Mouse (Mus musculus) gastrocnemius, postnatal 4 days (tissue): ENCODE results near the gene Zfp385c. TPM values are rescaled to one million over a fixed set of nuclear protein-coding genes. Genes with fewer than 3 reads are reported as not detected.
"Not testable (repeated sequence)": the region's sequence is repeated elsewhere in the genome, so short reads cannot be mapped to it uniquely, and the experiment has no call there.

Experiments
- DNase-seq, 2 experiments: peaks; one replicate each; pipeline ENCODE4 v3.0.0; 2021 to 2022; ENCODE audit warnings: low spot score in 2 of 2, mixed read lengths in 2 of 2
- total RNA-seq, 2 experiments: library from RNA; stranded (reverse); gene quantifications; 2 replicates each; pipeline ENCODE4 v1.2.3; 2021

The Zfp385c gene
- total RNA-seq, 2 experiments from 2014 or later: 1.9 to 2.2 TPM

DNA sequence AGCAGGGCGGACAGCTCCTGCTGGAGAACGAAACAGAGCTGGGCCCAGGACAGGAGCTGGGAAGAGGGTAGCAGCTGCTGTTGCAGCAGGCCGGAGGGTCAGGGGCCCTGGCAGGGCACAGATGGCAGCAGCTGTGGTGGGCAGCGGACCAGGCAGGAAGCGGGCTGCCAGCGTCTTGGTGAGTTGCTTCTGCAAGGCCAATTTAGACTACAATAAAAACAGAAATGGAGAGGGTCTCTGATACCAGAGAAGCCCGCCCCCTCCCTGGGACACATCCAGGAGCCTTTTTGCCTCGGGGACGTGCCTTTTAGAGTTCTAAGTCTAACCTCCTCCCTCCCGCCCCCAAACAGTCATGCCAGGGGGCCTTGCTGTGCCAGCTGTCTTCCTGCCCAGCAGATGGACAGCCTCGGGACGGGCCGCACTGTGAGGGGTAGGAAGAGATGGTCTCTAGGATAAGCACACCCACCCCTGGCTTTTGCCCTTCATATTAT lies 63.3 kb downstream of the Zfp385c start:
- DNase-seq: peak in 1 of 2 experiments; percentile 72

DNA sequence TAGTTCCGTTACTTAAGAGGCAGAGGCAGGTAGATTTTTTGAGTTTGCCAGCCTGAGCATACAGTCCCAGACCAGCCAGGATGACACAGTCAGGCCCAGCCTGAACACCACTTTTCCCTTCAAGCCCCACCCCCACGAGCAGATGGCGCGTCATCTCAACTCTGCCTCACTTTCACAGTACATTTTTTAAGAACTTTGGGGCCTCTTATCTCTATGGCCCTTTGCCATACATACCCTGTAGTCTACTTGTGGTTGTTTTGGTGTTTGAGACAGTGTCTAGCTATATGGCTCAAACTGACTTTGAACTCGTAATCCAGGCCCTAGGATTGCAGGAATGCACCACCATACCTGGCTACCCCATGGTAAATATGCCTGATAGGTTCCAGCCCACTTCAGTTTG lies 64.2 kb downstream of the Zfp385c start:
- no peak for DNase-seq

DNA sequence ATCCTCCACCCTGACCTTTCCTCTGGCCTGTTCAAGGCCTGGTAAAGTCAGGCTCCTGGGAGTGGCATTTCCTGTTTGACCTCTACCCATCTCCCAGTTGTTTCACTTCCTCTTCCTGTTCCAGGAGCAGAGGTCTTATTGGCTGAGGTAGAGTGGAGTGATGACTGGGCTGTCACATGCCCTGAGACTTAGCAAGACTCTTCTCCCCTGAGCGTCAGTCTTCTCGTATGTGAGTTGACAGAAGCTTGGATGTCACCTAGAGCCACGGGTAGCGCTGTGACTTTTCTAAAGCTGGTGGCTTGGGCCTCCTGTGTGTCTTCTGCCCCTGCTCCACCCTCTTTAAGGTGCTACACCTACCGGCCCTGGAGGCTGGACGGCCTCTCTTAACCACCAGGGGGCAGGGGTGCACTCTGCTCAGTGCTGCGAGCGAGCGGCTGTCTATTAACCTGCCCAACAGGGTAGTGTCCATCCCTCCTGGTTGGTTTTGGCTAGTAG lies 65.5 kb downstream of the Zfp385c start:
- peak; percentile 66 to 76 for DNase-seq

DNA sequence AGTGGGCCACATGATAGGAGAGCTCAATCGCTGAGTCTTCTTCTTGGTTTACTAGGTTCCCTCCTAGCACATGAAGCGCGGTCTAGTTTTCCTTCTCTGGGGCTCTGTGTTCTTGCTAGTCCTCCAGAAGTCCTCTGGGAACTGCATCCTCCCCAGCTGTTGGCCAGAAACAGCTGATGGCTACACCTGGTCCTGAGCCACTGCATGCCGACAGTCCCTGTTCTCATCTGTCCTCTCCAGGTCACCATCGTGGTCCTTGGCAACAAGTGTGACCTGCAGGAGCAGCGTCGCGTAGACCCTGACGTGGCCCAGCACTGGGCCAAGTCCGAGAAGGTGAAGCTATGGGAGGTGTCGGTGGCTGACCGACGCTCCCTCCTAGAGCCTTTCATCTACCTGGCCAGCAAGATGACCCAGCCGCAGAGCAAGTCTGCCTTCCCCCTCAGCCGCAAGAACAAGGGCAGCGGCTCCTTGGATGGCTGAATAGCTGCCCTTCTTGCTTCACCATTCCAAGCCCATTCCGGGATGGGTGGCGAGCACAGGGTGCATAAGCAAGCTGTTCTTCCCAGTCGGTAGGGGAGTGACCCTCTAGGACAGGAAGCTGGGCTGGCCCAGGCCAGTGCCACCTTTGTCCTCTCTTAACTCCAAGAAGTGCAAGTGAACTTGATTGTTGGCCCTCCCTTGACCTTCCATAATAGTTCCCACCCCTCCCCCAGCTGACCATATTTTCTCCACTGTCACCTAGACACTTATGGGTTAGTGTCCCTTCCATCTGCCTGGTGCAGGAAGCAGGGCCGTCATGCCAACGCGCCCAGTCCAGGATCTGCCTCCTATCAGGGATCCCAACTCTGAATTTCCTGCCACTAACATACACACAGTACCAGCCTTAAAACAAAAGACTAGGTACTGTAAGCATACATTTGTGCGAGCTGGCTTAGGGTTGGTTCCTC lies 66.2 kb downstream of the Zfp385c start:
- no peak for DNase-seq

DNA sequence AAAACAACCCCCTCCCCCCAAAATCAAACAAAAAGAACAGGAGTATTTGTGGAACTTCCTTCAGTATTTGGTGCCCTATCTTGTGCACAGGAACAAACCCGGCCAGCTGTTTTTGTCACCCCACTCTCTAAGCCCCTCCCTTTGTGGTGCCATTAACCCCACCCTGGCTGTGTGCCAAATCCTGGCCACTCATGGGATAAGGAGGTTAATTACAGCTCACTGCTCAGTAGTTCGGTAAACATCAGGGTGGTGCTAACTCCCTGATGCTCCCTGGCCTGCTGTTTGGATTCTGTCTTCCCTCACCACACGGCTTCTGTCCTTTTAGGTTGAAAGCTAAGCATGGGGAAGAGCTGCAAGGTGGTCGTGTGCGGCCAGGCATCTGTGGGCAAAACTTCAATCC lies 68.4 kb downstream of the Zfp385c start:
- peak in 1 of 2 experiments; percentile 57 for DNase-seq

DNA sequence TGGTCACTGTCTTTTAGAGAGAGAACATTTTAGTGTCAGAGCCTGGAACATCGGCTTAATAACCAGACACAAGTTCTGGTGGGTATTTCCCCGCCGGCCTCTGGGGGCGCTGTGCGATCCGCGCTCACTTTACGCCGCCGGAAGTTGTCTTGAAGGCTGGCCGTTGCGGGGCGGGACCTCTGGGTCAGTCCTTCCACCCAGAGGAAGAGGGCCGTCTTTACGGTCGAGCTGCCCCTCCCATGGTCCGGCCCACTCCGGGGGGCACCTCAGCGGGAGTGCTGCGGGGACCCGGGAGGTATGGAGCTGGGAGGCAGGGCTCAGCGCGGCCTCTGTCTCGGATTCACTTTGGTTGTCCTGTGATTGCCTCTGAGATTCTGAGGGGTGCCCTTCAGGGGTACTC lies 69.5 kb downstream of the Zfp385c start:
- peak; percentile 91 to 95 for DNase-seq

DNA sequence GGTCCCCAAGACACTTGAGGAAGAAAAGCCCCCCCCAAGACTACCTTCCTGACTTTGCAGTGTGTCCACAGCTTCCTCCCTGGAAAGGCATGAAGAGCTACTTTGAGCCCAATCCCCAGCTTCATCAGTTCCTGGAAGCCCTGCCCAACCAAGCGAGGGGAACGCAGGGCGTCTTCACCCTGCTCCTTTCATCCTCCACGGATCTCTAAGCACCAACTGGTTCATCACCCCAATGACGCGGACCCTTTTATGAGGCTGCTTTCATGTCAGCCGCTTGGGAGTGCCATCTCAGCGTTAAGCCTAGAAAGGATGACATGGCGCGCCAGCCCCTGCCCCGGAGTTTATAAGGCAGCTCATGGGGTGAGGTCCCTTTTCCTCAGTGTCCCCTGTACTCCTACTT lies 72.3 kb downstream of the Zfp385c start, which contains the start of gene Dnajc7:
Gene Dnajc7, minus strand, starts transcription at position 187 of the 400 bp plus-strand sequence.
- no peak for DNase-seq

DNA sequence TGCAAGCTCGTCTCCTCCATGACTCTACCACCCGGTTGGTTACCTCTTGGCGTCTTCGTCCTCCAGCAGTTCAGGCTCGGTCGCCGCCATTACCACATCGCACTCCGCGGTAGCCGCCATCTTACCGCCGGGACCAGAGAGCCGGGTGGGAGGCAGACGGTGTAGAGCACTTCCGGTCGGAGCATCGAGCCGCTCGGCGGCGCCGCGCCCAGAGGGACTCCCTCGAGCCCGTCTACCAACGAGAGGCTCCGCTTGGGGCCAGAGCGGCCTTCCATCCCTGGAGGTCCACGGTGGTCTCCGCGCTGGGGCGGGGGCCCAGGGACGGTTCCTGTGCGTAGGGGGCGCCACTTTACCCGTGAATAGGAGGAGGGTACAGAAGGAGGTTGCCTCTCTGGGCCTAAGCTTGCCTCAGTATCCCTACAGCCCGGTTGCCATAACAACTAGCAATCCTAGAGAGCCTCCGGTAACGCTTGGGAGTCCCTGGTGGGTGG lies 72.7 kb downstream of the Zfp385c start:
- DNase-seq: peak; percentile 89 to 96

DNA sequence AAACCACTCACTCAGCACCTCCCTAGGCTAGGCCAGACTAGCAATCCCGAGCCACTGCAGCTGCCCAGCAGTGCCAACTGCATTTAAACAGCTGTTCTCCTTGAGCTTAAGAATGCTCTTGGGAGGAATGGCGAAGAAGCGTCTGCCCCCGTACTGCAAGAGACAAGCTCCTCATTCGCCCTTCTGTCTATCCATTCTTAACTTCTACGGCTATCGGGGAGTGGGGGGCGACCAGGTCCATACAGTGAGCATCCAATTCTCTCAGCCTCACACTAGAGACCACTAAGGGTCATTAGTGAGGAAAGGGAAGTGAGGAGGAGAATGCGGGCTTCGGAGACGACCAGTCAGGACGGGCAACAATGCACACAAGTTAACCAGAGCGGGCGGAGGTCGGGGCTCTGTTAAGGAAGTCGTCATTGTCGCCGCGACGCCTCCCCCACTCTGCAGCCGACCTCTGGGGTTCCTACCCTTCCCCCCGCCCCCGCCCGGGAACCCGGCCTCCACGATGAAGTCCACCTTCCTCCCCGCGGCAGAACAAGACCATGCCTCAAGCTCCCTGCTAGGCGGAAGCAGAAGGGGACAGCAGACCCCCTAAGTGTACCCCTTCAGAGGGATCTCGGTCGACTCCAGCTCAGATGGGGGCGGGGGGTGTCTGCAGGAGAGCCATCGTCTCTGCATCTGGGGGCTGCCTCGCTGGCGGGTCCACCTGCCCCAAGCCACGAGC lies 73.3 kb downstream of the Zfp385c start, which contains the start of gene Nkiras2:
Gene Nkiras2, plus strand, starts transcription at position 484 of the 724 bp plus-strand sequence.
- DNase-seq: peak in 1 of 2 experiments; percentile 68

DNA sequence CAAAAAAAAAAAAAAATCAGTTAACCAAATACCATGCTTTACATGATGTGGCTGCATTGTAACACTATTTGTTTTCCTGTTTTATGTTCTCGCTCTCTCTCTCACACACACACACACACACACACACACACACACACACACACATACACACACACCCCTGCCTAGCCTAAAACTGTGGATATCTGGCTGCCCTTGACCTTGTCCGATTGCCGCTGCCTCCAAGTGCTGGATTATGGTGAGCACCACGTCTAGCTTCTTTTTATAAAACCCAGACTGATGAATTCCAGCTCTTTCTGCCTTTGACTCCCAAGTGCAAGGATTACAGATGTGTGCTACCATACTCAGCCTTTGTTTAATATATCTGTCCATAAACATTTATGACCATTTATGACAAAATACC lies 74.8 kb downstream of the Zfp385c start:
- no peak for DNase-seq

DNA sequence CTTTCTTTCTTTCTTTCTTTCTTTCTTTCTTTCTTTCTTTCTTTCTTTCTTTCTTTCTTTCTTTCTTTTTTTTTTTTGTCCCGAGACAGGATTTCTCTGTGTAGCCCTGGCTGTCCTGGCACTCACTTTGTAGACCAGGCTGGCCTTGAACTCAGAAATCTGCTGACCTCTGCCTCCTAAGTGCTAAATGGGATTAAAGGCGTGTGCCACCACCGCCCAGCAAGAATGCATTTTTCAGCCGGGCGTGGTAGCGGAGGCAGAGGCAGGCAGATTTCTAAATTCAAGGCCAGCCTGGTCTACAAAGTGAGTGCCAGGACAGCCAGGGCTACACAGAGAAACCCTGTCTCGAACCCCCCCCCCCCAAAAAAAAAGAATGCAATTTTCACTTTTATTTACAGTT lies 75.4 kb downstream of the Zfp385c start:
- not testable (repeated sequence) for DNase-seq

DNA sequence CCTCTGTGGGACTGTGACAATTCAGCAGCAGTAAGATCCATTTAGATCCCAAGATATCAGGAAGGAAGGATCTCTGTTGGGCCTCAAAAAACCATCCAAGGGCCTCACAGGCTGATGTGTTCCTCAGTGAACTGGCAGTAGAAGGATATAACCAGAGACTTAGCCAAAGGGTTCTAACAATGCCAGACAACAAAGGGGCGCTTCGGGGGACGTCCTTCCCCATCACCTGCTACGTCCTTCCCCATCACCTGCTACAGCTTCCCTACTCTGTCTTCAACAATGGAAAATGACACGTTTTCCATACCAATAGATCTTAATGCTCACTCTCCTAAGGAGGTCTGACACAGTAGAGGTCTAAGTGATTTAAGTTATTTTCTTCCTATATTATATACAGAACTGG lies 75.9 kb downstream of the Zfp385c start:
- DNase-seq: no peak

DNA sequence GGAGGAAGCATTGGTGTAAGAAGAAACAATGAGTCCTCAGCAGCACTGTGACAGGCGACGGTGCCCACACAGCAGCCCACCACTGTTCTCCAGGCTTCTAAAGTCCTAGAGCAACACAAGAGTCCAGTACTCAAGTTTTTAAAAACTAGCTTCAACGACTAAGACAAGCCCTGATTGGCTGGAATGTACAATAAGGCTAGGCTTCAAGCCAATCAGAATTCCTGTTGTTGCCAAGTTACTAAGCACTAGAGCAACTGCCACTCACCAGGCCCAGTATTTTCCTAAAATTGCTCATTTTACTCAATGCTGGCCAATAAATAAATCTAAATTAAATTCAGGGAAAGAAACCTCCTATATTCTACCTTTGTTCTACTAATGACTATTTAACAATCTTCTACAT lies 79.0 kb downstream of the Zfp385c start:
- DNase-seq: no peak

DNA sequence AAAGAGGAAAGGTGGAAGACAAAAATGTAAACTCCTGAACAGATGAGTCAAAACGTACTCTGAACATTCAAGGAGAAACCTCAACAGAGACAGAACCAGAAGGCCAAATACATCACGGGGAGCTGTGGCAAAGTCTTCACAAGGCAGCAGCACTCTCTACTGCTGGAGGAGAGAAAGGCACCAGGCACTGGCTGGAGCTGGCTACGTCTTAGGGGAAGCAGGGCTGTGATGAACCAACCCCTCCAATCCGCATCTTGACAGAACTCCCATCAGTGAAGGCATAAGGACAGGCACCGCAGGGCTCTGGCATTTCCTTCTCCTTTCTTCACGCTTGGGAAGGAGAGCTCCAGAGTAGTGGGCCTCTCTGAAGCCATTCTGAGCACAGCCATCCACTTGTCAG lies 80.6 kb downstream of the Zfp385c start:
- no peak for DNase-seq

DNA sequence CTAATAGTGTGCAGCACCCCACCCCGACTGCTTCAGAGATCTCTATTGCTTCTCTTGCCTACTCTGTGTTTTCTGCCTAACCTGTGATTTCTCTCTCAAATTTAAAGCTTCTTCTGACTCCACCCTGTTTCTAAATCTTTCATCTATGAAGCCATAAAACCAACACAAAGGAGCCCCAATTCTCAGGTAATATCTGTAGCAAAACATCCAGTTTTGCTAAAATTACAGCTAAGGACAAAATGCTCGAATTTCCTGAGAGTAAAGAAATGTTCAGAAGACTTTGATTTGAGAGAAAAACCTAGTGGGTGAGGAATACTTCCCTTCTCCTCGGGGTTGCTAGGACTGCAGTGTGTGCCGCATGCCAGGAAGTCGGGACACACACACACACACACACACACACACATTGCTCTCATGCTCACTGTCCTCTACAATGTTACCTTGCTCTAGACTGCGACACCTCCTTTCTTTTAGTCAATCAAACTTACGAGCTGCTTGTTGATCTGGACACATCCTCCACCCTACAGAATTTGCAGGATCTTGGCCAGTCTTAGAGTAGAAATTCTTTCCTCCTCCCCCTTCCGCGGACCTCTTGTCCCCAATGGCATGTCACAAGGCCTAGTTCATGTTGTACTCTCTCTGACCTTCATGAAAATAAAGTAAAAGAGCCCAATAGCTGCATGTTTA lies 82.1 kb downstream of the Zfp385c start:
- DNase-seq: no peak

DNA sequence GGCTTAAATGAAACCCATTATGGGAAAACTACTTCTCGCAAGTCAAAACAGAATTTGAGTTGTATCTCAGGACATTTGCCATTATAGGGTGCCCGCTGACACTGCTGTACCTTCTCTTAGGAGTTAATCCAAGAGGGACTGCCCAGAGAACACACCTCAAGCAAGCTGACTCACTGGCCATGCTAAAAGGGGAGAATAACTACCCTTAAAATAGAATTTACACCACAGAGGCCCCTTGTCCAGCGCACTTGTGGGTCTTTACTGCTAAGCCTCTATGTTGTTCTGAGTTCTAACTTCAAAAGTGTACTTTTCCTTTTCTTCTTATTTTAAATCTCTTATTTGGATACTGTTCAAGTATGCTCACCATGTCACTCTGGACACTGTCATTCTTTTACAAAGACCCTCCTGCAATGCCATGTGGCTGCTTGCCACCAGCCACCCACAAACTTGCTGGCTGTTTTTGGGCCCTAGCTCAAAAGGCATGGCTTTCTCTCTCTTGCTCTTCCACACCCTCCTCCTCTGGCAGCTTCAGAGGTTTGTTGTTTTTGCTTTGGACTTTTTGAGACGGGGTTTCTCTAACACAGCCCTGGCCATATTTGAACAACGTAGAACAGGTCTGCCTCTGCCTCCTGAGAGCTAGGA lies 82.8 kb downstream of the Zfp385c start:
- DNase-seq: no peak

DNA sequence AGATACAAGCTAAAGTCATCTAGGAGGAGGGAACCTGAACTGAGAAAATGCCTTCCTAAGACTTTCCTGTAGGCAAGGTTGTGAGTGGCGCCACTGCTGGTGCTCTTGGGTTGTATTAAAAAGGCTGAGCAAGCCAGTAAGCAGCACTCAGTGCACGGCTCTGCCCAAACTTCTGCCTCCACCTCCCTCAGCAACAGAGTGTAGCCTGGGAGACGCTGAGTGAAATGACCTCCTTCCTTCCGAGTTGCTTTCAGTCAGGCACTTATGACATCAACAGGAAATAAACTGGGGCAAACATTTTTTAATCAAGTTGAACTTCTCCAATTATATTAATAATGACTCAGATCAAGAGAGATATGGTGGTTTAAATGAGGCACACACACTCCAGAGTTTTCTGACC lies 83.5 kb downstream of the Zfp385c start:
- DNase-seq: no peak

DNA sequence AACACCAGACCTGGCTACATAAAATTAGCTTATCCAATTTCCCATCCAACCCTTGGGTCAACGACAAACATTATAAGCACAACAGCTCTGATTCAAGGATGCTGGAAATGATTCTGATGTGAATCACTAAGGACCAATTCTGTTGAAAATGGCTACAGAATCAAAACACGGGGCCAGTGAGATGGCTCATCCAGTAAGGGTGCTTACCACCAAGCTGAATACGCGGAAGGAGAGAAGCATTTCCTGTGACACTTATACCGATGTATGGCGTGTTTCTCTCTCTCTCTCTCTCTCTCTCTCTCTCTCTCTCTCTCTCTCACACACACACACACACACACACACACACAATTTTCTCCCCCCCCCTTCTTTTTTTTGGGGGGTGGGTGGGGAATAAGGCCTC lies 85.1 kb downstream of the Zfp385c start:
- no peak for DNase-seq

DNA sequence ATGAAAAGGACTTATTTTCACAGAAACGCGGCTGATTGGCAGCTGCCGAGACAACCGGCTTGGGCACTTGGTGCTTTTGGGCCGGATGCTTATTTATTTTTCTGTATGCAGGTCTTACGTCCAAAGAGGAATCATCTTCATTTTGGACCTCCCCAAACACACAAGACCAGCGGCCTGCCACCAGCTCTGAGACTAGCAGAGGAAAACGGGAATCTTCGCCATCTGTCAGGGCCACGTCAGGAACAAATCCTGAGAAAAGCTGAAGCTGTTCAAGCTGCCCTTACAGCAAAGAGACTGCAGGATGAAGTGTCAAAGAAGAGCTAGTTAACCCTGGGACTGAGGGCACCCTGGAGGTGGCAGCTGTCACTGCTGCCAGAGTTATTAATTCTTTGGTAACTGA lies 86.8 kb downstream of the Zfp385c start:
- DNase-seq: no peak

DNA sequence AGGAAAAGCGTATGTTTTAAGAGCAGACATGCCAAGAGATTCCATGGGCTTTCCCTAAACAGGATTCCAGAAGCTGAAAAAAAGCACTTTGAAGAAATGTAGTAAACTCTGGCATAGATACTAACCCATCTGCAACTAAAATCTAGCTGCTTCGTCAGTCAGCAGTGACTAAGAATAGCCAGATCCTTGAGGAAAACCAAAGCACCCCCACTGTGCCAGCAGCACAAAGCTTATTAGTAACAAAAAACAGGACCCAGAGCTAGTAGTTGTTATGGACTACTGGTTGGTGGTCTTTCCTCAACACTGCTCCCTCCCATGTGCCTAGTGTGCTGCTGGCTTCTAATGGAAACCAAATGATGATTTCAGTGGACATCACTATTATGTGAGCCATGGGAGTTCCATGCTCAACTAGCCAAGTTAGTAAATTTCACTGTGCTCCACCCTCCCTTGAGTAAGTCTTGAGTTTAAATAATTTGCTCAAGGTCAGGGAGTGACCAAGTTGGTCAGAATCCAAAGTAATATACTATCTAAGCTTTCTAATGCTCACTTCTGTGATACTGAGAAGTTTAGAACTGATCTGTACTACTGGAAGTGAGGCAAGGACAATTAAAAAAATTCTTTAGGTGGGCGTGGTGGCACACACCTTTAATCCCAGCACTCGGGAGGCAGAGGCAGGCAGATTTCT lies 87.8 kb downstream of the Zfp385c start:
- no peak for DNase-seq
